Mouse (Mus musculus): ENCODE data around the gene Spata9.
"Not testable (repeated sequence)": the region's sequence is repeated elsewhere in the genome, so short reads cannot be mapped to it uniquely, and the experiment has no call there.

The Spata9 gene

DNA sequence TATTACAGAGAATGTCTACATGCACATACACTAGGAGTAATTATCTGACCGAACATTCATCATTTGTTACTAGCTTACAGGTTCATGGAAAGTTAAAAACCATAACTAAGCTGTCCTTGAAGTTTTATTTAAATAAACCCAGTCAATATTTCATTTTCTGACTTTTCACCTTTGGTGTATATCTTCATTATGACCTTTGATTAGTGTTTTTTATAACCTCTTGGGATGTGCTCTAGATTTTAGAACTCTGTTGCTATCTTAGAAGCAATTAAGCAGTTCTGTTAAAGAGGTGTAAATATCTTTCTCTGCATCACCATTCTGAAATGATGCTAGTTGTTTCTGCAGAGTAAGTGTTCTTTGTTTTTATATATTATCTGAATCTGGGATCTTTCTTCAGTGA, at the start of gene Spata9:
Gene Spata9, plus strand, starts transcription at position 301 of the 400 bp plus-strand sequence.
- DNase-seq, result no peak

DNA sequence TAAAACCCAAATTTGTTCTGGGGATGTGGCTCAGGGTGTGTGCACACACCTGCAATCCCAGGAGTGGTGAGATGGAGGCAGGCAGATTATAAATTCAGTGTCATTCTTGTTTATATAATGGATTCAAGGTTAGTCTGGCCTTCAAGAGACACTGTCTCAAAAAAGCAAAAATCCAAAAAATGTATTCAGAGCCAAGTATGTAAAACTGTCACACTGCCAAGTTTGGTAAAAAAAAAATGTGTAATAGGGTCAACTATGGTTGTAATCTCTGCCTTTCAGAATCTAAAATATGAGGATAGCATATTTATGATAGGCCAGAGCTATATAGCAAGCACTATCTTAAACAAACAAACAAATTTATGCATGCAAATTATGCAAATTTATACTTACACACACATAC, 39.0 kb upstream of the Spata9 start:
- no peak for DNase-seq

DNA sequence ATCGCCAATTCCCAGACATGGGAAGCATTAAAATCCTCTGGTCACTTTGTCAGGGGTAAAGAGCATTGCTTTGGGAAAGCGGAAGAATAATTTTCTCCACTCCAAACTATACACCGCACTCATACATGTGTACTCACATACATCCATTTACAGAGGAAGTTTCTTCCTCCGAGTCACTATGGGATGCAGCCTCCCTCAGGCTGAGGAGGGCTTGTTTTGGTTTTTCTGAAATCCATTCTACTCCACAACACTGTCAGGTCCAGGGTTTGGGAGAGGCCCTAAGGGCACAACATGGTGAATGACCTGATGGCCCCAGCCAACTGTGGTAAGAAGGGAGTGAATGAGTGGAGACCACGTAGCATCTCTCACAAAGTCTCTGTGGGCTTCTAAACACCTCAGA, 37.9 kb upstream of the Spata9 start:
- not testable (repeated sequence) for DNase-seq

DNA sequence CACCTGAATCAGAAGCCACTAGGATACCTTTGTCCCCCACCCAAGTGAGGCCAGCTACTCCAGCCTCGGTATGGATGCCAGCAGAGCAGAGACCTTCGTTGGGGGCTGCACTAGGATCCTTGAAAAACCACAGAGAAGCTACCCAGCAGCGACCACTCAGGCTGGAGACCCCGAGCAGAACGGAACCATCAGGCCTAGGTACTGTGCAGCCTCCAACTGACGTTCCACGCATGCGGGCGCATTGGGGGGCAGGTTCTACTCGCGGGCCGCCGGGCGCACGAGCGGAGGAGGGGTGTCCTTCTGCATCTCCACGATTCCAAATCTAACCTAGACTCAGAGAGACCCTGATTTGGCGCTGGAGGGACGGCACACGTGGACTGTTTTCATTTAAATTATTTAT, 36.9 kb upstream of the Spata9 start:
- DNase-seq, result no peak

DNA sequence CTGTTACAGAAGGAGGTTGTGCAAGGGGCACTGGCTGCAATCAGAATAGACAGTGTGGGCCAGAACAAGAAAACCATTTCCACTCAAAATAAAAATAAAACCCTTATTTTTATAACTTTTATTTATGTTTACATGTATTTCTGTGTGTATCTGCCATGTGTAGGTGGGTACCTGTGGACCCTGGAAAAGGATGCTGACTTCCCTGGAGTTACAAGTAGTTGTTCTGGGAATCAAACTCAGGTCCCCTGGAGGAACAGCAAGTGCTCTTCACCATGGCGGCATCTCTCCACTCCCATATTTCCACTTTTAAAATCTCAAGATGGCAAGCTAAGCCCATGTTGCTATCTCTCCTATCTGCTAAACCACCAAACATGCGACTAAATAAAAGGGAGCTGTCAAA, 36.3 kb upstream of the Spata9 start:
- no peak for DNase-seq

DNA sequence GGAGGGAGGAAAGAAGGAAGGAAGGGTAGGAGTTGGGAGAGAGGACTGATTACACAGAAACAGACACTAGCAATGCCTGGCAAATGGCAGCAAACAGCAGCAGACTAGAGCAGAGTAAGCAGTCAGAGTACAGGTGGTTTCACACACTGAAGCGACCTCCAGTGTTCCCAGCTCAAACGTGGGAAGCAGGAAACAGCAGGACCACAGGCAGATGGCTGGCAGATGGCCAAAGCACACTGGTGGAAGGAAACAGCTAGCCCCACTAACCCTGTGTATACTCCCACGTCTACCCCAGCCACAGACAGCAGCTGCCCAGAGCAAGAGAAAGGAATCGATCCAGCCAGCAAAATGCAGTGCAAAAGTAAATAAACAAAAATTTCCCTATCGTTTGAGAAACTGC, 35.9 kb upstream of the Spata9 start:
- DNase-seq, result peak; percentile 32

DNA sequence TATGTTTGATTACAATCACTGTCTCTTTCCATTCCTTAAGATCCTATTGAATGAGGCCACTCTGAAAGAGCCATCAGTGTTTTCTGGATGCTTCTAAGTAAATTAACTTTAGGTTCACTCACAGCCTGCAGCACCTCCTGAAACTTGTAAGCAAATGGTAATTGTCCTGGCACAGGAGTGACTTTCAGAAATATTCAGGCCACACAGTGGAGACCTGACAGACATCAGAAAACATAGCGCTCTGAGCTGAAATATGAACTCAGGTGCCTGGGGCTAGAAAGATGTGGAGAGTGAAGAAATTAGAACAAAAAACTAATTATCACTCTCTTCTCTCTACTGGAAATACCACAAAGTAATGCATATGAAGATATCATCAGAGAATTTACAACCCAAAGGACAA, 33.7 kb upstream of the Spata9 start:
- DNase-seq, result no peak

DNA sequence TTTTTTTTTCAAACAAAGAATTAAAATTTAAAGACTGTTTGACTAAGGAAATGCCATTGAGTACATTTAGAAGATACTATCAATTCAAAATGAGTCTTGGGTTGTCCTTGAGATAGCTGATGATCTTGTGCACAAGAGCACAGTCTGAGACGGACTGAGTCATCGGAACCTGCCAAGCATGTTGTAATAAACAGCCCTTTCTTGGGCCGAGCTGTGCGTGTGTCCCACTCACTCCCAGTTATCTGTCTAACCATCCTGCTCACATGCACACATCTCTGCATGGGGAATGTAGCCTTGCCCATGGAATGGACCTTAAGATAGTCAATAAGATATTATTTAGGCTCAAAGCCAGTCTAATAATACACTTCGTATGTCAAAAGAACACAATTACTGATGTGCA, 28.1 kb upstream of the Spata9 start:
- DNase-seq, result no peak

DNA sequence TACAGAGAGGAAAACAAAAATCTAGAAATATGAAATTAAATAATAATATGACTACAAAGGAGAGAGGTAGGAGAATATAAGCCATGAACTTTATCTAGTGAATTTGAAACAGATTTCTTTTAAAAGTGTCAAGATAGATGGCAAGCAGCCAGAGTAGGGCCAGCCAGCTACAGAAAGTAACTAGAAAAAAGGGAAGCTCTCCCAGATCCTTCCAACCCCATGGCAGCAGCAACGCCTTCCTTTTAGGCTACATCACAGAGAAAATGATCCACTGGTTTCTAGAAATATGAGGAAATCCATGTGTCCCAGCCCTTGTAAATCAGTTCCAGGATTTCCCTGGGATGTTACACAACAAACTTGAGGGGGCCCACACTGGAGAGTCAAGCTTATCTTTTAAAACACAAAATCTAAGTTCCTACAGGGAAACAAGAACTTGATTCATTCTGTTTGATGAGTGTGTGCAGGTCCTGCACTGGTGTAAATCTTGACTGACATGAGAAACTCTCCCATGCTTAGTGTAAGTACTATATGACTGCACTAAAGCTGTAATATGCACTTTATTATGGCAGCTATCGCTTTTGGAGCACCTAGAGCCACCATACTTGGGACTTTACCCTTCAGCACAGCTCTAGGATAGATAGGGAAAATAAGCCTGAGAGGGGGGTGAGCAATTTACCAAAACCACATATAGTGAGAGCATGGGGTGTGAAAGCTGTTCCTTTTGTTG, 26.0 kb upstream of the Spata9 start:
- DNase-seq, result no peak

DNA sequence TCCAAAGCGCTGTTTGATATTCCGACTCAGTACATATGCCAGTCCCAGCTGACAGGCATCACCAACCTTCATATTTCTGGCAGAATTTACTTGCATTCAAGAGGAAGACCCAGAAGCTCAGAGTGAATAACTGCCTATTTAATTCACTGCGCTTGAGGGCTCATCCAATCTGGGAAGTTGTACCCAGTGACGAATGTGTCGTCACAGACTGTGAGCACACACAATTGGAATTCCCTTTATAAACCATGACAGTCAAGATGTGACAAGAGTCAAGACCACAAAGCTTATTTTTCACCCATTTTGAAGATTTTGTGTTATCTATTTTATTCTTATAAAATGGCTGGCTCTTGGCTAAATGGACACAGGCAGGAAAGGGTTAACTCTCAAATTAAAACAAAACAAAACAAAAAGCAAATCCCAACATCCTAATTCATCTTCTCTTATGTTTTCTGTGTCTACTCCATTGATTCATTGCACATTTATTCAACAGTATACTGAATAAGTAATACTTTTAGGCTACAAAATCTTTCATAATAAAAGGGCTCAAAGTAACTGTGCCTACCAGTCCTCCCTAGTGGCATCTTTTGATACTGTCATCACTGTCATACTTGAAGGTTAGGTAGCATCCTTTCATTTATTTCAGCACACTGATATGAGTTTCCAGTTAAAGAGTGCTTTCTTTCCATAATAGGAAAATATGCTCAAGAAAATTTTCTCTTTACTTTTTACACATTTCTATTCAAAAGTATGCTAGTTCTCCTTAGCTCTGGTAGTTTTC, 25.2 kb upstream of the Spata9 start:
- DNase-seq, result no peak

DNA sequence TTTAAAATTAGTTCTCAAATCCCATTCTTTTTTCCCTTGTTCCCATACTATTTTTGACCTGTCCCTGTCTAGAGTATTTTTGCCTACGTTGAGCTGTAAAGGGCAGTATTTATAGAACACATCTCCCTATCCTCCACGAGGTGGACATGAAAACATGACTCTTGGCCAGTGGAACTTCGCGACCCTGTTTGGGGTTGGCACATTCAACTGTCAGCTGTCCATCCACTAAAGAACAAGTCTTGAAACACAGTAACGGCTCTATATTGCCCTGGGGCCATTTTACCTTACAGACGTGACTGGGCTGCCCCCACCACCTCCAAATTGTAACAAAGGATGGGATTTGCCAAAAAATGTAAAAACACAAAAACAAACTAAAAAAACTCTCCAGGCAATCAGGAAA, 24.2 kb upstream of the Spata9 start:
- DNase-seq, result no peak

DNA sequence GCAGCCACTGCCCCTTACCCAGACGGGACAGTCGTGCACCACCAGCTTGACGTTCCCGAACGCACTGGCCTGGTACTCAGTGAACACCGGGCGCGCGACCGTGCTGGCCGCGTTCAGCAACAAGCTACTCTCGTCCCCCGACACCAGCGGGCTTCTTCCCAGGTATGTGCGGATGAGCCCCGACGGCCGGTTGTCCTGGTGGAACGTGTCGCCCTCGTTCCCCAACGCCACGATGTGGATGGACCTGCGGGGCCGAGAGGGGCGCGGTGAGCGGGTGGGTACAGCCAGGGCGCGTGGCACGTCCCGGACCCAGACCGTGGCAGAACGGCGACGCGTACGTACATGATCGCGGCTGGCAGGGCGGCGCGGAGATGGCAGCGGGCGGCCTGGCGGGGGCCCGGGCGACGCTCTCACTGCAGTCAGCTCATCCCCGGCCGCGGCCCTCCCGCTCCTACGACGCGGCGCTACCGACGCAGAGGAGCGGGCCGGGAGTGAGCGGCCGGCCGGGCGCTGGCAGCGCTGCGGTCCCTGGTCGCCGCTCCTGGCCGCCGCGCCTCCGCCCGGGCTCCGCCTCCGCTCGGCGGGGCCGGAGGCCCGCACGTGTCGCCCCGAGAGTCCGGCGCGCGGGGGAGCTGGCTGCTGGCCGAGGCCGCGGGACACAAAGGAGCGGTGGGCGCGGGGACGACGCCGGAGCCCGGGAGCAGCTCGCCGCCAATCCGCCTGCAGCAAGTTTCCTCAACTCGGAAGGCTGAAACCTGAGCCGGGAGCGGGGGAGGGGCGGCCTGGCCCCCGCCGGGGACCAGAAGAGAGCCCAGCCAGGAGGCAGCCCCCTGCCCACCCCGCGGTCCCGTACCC, 23.5 kb upstream of the Spata9 start, which contains the start of gene Rhobtb3:
Gene Rhobtb3, minus strand, starts transcription at position 737 of the 855 bp plus-strand sequence.
- peak; percentile 81 for DNase-seq

DNA sequence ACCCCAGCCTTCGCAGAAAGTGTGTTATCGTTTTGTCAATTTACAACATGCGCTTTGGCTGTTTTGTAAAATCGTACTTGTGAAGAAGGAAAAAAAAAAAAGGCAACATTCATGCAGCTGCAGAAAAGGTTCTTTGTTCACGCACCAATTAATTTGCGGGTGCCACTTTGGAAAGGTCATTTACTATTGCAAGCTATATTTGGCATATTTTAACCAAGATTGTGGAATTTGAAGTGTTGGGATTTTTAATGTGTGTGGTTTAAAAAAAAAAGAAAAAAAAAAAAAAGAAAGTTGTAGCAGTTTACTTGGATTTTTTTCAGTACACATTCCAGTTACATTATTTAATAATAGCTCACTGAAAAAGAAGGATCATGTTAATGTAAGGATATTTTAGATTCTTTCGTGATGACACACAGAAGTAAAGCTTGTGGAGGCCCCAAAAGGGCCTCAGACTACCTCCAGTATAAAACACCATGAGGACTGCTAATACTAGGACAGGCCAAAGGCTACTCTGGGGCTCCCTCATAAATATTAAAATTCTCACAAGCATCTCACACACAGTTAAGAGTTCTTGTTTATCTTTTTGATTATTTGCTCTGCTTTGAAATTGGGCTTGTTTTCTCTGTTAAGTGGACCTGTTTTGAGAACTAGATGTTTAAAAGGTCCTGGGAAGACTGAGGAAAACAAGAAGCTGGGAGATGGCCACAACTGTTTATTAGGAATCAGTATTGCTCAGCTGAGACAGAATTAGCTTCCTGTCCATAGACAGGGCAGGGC, 22.7 kb upstream of the Spata9 start:
- no peak for DNase-seq

DNA sequence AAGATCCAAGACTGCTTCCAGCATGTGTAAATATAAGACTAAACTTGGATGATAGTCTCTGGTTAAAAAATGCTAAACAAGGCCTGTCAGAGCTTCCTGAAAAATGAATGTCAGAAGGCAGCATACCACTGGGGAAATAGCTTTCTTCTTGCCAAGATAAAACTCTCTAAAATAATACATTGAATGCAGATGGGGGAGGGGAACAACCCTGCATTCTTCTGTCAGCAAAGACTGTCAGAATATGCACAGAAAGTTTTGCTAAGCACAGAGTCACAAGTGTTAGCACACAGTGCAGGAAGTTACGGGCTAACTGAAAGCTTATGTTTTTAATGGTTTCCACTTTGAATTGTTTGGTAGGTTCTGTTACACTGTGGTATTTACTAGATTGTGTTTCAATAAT, 16.7 kb upstream of the Spata9 start:
- DNase-seq, result no peak

DNA sequence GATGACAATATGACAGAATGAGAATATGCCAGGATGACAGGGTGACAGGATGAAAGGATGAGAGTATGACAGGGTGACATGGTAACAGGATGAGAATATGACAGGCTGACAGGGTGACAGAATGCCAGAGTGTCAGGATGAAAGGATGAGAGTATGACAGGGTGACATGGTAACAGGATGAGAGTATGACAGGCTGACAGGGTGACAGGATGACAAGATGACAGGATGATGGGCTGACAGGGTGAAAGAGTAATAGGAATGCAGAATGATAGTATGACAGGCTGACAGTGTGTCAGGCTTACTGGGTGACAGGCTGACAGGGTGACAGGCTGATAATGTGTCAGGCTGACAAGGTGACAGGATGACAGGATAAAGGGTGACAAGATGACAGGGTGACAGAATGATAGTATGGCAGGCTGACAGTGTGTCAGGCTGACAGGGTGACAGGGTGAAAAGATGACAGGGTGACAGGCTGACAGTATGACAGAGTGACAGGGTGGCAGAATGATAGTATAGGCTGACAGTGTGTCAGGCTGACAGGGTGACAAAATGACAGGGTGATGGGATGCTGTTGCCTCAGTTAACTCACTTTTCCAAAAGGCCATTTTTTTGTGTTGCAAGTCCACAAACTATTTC, 11.5 kb upstream of the Spata9 start:
- DNase-seq, result no peak

DNA sequence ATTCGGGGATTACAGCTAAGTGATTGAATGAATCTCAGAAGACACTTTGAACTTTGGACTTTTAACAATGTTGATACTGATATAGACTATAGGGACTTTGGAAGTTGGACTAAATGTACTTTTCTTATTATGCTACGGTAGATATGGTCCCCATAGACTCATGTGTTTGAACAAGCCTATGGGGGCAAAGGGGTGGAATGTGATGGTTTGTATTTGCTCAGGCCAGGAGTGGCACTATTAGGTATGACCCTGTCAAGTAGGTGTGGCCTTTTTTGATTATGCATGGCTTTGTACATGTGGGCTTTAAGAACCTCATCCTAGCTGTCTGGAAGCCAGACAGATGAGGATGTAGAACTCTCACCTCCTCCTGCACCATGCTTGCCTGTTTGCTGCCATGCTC, 7.5 kb downstream of the Spata9 start:
- no peak for DNase-seq

DNA sequence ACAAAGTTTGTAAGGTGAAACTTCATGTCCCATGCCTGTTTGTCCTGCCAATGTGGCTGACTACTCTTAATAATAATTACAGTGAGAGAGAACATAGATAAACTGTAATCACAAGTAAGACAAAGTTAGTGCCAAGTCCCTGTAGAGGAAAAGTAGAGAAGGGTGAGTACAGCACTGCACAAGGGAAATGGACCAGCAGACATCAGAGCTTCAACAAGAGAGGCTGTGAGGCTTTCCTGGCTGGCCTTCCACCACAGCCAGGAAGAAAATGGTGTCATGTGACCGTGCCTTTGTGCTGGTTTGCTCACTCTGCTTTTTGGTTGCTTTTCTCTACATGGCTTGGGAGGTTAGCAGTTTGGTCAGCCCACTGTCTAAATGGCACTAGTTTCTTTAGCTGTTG, 8.7 kb downstream of the Spata9 start:
- no peak for DNase-seq

DNA sequence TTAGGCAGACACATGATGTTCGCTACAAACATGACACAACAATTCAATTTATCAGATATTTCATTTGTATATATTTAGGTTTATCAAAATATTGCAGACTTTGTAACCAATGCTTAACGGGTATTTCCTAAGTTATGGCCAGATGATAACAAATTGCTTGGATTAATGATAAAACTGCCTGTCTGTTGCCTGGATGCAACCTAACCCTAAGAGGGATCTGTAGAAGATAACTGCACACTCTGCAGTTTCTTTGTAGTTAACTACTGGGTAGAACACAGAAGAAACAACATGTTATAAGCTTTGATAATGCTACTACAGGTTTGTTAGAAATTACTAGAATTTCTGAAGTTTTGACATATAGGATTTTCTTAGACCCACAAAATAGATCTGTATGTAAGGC, 9.3 kb downstream of the Spata9 start:
- DNase-seq, result no peak

DNA sequence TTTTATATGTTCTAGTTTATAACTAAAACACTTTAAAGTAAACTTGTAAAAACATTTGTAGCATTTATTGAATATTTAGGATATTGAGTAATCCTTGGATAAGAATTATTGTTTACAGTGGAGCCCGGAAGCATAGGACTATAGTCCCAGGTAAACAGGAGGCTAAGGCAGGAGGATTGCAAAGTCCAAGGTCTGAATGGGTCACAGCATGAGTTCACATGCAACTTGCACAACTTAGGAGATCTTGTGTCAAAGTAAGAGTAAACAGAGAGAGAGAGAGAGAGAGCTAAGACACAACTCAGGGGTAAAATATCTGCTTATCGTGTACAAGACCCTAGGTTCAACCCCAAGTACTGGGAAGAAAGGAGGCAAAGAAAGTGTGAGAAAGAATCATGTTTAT, 9.7 kb downstream of the Spata9 start:
- no peak for DNase-seq

DNA sequence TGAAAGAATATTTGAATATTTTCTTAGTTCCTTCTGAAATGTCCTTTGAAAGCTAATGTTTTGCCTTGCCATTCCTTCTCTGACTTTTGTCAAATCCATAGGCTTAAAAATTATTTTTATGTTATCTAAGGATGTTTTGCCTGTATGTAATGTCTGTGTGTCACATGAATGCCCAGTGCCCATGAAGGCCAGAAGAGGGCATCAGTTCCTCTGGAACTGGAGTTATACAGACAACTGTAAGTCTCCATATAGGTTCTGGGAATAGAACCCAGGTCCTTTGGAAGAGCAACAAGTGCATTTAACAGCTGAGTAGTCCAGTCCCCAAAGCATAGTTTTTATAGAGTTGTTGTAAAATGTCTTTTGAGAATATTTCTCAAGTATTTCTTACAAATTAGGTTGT, 15.0 kb downstream of the Spata9 start:
- no peak for DNase-seq

DNA sequence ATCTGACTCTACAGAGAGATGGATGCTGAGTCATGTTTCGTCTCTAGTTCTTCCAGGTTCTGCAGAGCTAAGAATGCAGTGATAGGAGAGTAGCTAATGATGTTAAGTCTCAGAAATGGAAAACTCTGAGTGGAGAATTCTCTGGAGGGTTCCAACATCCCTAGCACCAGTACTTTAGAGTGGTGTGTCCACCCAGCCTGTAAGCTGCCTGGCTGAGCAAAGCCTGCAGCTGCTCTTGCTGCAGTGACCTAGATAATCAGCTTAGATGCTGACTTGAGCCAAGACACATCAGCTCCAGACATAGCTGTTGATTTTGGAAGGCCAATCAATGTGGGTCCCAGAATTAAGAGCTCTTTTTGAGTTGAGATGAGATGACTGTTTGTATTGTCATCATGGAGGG, 21.1 kb downstream of the Spata9 start:
- DNase-seq, result no peak

All from right cerebral cortex, postnatal 25 days (tissue).